Mouse (Mus musculus): Measurements from ENCODE around the gene Map2.

DNA sequence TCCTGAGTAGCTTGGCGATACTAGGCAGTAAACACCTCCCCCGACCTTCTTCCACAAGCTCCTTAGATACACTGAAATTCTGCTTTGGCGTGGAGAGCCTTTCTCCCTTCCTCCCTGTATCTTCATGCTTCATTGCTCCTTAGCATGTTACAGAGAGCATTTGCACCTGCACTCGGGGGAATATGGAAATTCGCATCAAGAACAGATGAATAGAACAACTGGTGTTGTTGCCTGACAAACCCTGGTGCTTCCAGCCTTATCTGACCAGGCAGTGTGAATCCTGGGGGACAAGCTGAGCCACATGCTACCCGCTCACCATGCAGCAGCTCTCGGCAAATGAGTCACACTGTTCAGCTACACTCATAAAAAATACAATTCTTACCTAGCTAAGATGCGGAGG, 213.5 kb downstream of the Map2 start:
- TF ChIP-seq POLR2A (IDR thresholded peaks at IDR 0.05; ENCODE audit: low read depth, low read length): no peak
- TF ChIP-seq CTCF (IDR thresholded peaks at IDR 0.05; ENCODE audit: borderline replicate concordance, insufficient read depth, low read length): no peak
